Mouse (Mus musculus) liver, postnatal 0 days (tissue): ENCODE results near the gene Ggact.

Experiments
- CTCF ChIP-seq: sonication (generic); IDR thresholded peaks from 2 replicates; pipeline ENCODE4 v1.5.1; 2016; ENCODE audit warnings: antibody characterized with exemption, low read depth
- EP300 ChIP-seq: IDR thresholded peaks from 2 replicates; pipeline ENCODE4 v1.6.1; 2016; ENCODE audit warnings: antibody characterized with exemption, low read depth, mild to moderate bottlenecking

GRCm38 (mm10) chr14:122859792-122860191, 53.8 kb downstream of the Ggact start:
- no peak for TF ChIP-seq CTCF
- no peak for TF ChIP-seq EP300
